Mouse (Mus musculus) spleen, adult 2 months (tissue): ENCODE data around the gene Gvin1. TPM values are rescaled to one million over a fixed set of nuclear protein-coding genes. Genes with fewer than 3 reads are reported as not detected.
"Not testable (repeated sequence)": the region's sequence is repeated elsewhere in the genome, so short reads cannot be mapped to it uniquely, and the experiment has no call there.

ENCODE experiments used
- DNase-seq, 2 experiments: peaks; one replicate each; pipeline versions ENCODE4 v3.0.0 to v3.0.0-alpha.2; 2012 to 2021; ENCODE audit warnings: low spot score in 2 of 2, low read depth in 1 of 2
- H3K27ac ChIP-seq: fragments of 200-500 bp; 2 replicates; pipeline ENCODE4 v1.5.1; 2012; ENCODE audit warnings: low read length, inconsistent platforms; ENCODE audit not compliant: insufficient read depth
- H3K27me3 ChIP-seq: fragments of 200-500 bp; 2 replicates; pipeline ENCODE4 v1.6.1; 2012; ENCODE audit warnings: mild to moderate bottlenecking, moderate library complexity, low read length, inconsistent platforms; ENCODE audit not compliant: control insufficient read depth, insufficient read depth
- H3K36me3 ChIP-seq: fragments of 200-500 bp; 2 replicates; pipeline ENCODE4 v1.6.1; 2012; ENCODE audit warnings: mild to moderate bottlenecking, low read length, inconsistent platforms; ENCODE audit not compliant: control insufficient read depth, insufficient read depth
- H3K4me1 ChIP-seq: fragments of 200-500 bp; 2 replicates; pipeline ENCODE4 v1.6.1; 2011; ENCODE audit warnings: inconsistent platforms; ENCODE audit not compliant: control insufficient read depth, insufficient read depth, insufficient read length
- H3K4me3 ChIP-seq: fragments of 200-500 bp; 2 replicates; pipeline ENCODE4 v1.5.1; 2011; ENCODE audit warnings: mild to moderate bottlenecking, inconsistent platforms; ENCODE audit not compliant: insufficient read depth, insufficient read length; ENCODE audit errors: extremely low read depth
- CTCF ChIP-seq: fragments of 200-500 bp; IDR thresholded peaks from 2 replicates; pipeline ENCODE4 v1.5.1; 2011; ENCODE audit warnings: mild to moderate bottlenecking, inconsistent platforms; ENCODE audit not compliant: insufficient read depth, insufficient read length, insufficient replicate concordance; ENCODE audit errors: extremely low read depth
- POLR2A ChIP-seq: fragments of 200-500 bp; IDR thresholded peaks from 2 replicates; pipeline ENCODE4 v1.6.1; 2011; ENCODE audit warnings: low read depth, low read length, inconsistent platforms
- WGBS: fragments of 180-500 bp; shearing (Covaris S2); methylation state at CpG from one replicate; pipeline ENCODE4 v1.1.7; 2018; 5-methylcytosine and 5-hydroxymethylcytosine counted together
- polyA plus RNA-seq: library from polyadenylated mRNA; depleted of rRNA; stranded (reverse); fragments of >200 nt; gene quantifications from 2 replicates; pipeline ENCODE4 v1.2.3, GENCODE M21; 2012

Gvin1 gene
- polyA plus RNA-seq, 1 experiment, result 2.2 TPM

DNA sequence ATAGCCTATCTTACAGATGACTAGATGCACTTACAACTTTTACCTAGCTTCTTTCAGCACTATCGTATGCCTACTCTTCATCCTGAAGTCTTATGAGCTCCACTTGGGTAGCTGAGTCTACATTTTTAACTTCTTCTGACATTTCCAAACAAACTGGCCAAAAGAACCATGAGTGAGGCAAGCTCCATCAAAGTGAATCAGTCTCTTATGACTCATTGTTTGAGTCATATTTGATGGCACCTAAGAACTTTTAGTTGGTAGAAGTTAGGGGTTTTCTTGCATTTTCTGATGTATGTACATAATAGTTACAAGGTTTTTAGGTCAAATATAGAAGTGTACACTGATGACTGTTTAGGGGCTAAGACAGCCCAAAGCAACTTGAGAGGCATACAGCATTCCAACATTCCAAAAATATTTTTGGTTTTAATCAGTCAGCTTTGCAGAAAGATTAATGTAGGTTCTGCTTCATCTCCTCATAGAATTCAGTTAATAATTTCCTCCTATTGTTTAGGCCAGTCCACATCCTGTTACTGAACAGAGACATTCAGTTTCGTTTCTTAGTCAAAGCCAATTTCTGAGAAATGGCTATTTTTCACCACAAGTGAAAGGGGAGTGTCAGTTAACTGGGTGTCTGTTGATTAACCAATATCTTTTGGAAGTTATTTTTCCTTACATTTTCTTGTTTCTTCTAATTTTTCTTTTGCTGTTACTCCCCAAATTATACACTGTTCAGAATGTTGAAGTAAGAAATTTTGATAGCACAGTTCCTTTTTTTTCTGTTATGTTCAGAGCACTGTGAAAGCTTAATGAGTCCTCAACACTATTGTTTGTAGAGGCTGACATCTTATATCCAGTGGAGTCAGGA, 21.4 kb upstream of the Gvin1 start:
- peak overlapping the region; percentile 89 for H3K27ac ChIP-seq
- WGBS, result 42% methylated on average over 2 of the region's 2 CpGs
- DNase-seq, result peak in 1 of 2 experiments; percentile 68

GRCm38 (mm10) chr7:106235596-106235995, 20.5 kb upstream of the Gvin1 start:
- no peaks in the 10 kb centered on the region for H3K36me3 ChIP-seq
- peaks cover 9% of the 10 kb centered on the region for H3K4me1 ChIP-seq
- no peak for DNase-seq
- H3K27ac ChIP-seq, result no peak overlapping the region
- WGBS, result 88% methylated on average over 2 of the region's 2 CpGs
- no peak overlapping the region for H3K4me3 ChIP-seq
- H3K27me3 ChIP-seq, result no peaks in the 10 kb centered on the region
- TF ChIP-seq POLR2A (no peak), CTCF (no peak)

More for the DNA sequence above, 21.4 kb upstream of the Gvin1 start:
- peaks cover 9% of the 10 kb centered on the region for H3K4me1 ChIP-seq
- no peaks in the 10 kb centered on the region for H3K27me3 ChIP-seq
- no peak overlapping the region for H3K4me3 ChIP-seq
- no peaks in the 10 kb centered on the region for H3K36me3 ChIP-seq
- TF ChIP-seq CTCF (no peak), POLR2A (no peak)

GRCm38 (mm10) chr7:106215910-106216309, 784 bp upstream of the Gvin1 start:
- H3K27ac ChIP-seq, H3K27me3 ChIP-seq, H3K4me1 ChIP-seq, H3K36me3 ChIP-seq, H3K4me3 ChIP-seq, DNase-seq: not testable (repeated sequence)

- H3K27ac ChIP-seq, DNase-seq, H3K27me3 ChIP-seq, H3K4me3 ChIP-seq, H3K4me1 ChIP-seq, H3K36me3 ChIP-seq: not testable (repeated sequence)
- no CpG with 5 or more reads among the region's 4 CpGs for WGBS
Observed at GRCm38 (mm10) chr7:106213770-106214169, 1.4 kb downstream of the Gvin1 start.

GRCm38 (mm10) chr7:106206630-106207029, 8.5 kb downstream of the Gvin1 start:
- H3K27me3 ChIP-seq, result not testable (repeated sequence)
- WGBS, result 79% methylated on average over 2 of the region's 3 CpGs

GRCm38 (mm10) chr7:106177065-106177464, 38.1 kb downstream of the Gvin1 start:
- DNase-seq, H3K36me3 ChIP-seq, H3K27ac ChIP-seq, H3K4me3 ChIP-seq, H3K27me3 ChIP-seq, H3K4me1 ChIP-seq: not testable (repeated sequence)

More at GRCm38 (mm10) chr7:106206630-106207029, 8.5 kb downstream of the Gvin1 start:
- not testable (repeated sequence) for DNase-seq, H3K4me1 ChIP-seq, H3K27ac ChIP-seq, H3K4me3 ChIP-seq, H3K36me3 ChIP-seq

GRCm38 (mm10) chr7:106145013-106145754, 69.9 kb downstream of the Gvin1 start:
- H3K4me3 ChIP-seq, H3K36me3 ChIP-seq, H3K4me1 ChIP-seq, DNase-seq, H3K27me3 ChIP-seq, H3K27ac ChIP-seq: not testable (repeated sequence)
- 100% methylated on average over 1 of the region's 2 CpGs for WGBS

GRCm38 (mm10) chr7:106141128-106141895, 73.8 kb downstream of the Gvin1 start:
- DNase-seq, H3K36me3 ChIP-seq: not testable (repeated sequence)
- no CpG with 5 or more reads among the region's 1 CpGs for WGBS

DNA sequence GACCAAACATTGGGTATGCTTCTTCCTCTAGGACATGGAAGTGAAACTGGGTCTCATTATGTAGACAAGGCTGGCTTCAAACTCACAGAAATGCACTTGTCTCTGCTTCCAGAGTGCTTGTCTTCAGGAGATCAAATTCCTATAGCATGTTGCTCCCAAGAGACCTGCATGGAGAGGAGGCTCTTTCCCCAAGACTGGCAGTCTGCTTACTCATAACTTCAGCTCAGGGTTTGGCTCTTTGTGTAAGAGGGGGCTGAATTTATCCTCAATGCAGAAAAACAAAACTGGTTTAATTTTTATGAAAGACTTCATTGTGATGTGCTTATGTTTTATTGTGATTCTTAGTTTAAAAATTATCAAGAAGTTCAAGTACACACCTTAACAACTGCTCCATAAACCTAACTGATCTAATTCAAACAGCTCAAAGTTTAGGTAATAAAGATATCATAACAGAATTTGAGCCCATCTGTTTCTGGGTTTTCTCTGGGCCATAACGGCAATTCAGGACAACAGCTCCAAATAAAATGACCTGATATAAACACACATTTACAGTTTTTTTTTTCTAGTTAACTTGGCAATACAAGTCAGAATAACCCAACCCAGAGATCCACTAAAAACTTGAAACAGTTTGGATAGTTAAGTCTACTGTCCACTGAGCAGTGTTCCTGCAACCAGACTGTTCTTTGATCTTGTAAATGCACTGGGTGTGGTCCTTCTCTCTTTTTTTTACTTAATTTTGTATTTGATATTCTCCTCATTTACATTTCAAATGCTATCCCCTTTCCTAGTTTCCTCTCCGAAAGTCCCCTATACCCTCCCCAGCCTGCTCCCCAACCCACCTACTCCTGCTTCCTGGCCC, 97.8 kb downstream of the Gvin1 start:
- DNase-seq, H3K27me3 ChIP-seq, H3K4me3 ChIP-seq, H3K27ac ChIP-seq, H3K4me1 ChIP-seq, H3K36me3 ChIP-seq: not testable (repeated sequence)
- no CpG with 5 or more reads among the region's 2 CpGs for WGBS

More at GRCm38 (mm10) chr7:106141128-106141895, 73.8 kb downstream of the Gvin1 start:
- H3K27me3 ChIP-seq, H3K27ac ChIP-seq, H3K4me1 ChIP-seq, H3K4me3 ChIP-seq: not testable (repeated sequence)
